Mouse (Mus musculus) stomach, postnatal 0 days (tissue): Measurements from ENCODE around the gene Xrn2. TPM values are rescaled to one million over a fixed set of nuclear protein-coding genes. Genes with fewer than 3 reads are reported as not detected.

Experiments used
- ATAC-seq: fragments of 200-750 bp; cut with Nextera tagmentation; 2 replicates; pipeline ENCODE4 v1.8.0; 2017; ENCODE audit not compliant: low FRiP score, low TSS enrichment
- DNase-seq: peaks from one replicate; pipeline ENCODE4 v3.0.0-alpha.2; 2016; ENCODE audit warnings: low spot score
- H3K27ac ChIP-seq: fragments of 300-500 bp; sonication (generic); replicated peaks from 2 replicates; pipeline ENCODE4 v1.5.1; 2014; ENCODE audit warnings: mild to moderate bottlenecking, control low read depth
- H3K27me3 ChIP-seq: fragments of 300-500 bp; sonication (generic); 2 replicates; pipeline ENCODE4 v1.6.1; 2014; ENCODE audit warnings: low read length; ENCODE audit not compliant: control insufficient read depth, insufficient read depth
- H3K36me3 ChIP-seq: fragments of 300-500 bp; sonication (generic); 2 replicates; pipeline ENCODE4 v1.6.1; 2014; ENCODE audit warnings: low read length, mixed read lengths; ENCODE audit not compliant: control insufficient read depth, insufficient read depth
- H3K4me1 ChIP-seq: fragments of 300-500 bp; sonication (generic); replicated peaks from 2 replicates; pipeline ENCODE4 v1.6.1; 2014; ENCODE audit warnings: antibody characterized with exemption; ENCODE audit not compliant: control insufficient read depth, insufficient read depth
- H3K4me2 ChIP-seq: fragments of 300-500 bp; sonication (generic); replicated peaks from 2 replicates; pipeline ENCODE4 v1.6.1; 2014; ENCODE audit warnings: low read depth, mild to moderate bottlenecking, control low read depth, moderate library complexity
- H3K4me3 ChIP-seq: fragments of 300-500 bp; sonication (generic); 2 replicates; pipeline ENCODE4 v1.5.1; 2014; ENCODE audit warnings: low read depth, low read length, control low read depth
- H3K9ac ChIP-seq: fragments of 300-500 bp; sonication (generic); 2 replicates; pipeline ENCODE4 v1.6.1; 2014; ENCODE audit warnings: mild to moderate bottlenecking, low read length, control low read depth, mixed read lengths
- H3K9me3 ChIP-seq: fragments of 300-500 bp; sonication (generic); 2 replicates; pipeline ENCODE4 v1.6.1; 2016; ENCODE audit warnings: low read length; ENCODE audit not compliant: control insufficient read depth
- CTCF ChIP-seq: IDR thresholded peaks from 2 replicates; pipeline ENCODE4 v1.5.1; 2016; ENCODE audit warnings: antibody characterized with exemption, low read depth, mild to moderate bottlenecking, moderate library complexity
- EP300 ChIP-seq: optimal IDR thresholded peaks from 2 replicates; pipeline ENCODE3; 2016; ENCODE audit warnings: antibody characterized with exemption
- WGBS: fragments of 180-500 bp; shearing (Covaris S2); extraction: QIAGEN DNeasy Blood & Tissue Kit; methylation state at CpG from one replicate; pipeline ENCODE4 v1.1.7; 2014; 5-methylcytosine and 5-hydroxymethylcytosine counted together
- polyA plus RNA-seq: library from polyadenylated mRNA; unstranded; fragments of >200 nt; fragmentation: Nextera tagmentation; extraction: Ambion mirVana; gene quantifications from 2 replicates; pipeline ENCODE4 v1.2.1, GENCODE M21; 2015

Xrn2 gene
- polyA plus RNA-seq, 1 experiment from 2014 or later = 37.8 TPM

DNA sequence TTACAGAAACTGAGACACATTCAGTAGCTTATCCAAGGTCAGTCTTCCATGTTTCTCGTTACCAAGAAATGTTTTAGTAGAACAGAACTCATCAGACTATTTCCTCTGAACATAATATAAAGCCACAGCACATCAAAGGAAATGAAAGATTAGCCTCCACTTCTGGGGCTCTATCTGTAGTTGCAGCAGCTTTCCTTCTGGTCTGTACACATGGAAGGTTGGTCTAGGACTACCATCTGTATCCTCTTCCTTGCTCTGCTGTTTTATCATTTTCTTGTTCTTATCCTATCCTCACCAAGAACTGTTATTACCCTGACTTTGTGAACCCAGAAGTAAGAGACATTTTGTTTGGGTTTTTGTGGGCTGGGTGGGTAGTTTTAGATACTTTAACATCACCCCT, 57.5 kb downstream of the Xrn2 start:
- no peak overlapping the region for H3K9ac ChIP-seq
- H3K27me3 ChIP-seq = no peaks in the 10 kb centered on the region
- 91% methylated on average over 1 of the region's 1 CpGs for WGBS
- DNase-seq (no peak), ATAC-seq (no peak)
- no peak for TF ChIP-seq CTCF
- TF ChIP-seq EP300 = no peak
- peaks cover 2% of the 10 kb centered on the region; the same call in 1 of the 2 replicates for H3K36me3 ChIP-seq
- no peaks in the 10 kb centered on the region for H3K4me1 ChIP-seq
- no peak overlapping the region for H3K4me3 ChIP-seq
- no peaks in the 10 kb centered on the region for H3K9me3 ChIP-seq
- no peak overlapping the region for H3K27ac ChIP-seq
- no peak overlapping the region for H3K4me2 ChIP-seq

- H3K4me1 ChIP-seq = no peaks in the 10 kb centered on the region
- ATAC-seq (no peak), DNase-seq (no peak)
- TF ChIP-seq EP300 = no peak
- TF ChIP-seq CTCF = no peak
- no peaks in the 10 kb centered on the region for H3K27me3 ChIP-seq
- 76% methylated on average over 2 of the region's 2 CpGs for WGBS
- no peak overlapping the region for H3K9ac ChIP-seq
- H3K27ac ChIP-seq = no peak overlapping the region
- H3K4me3 ChIP-seq = no peak overlapping the region
- H3K4me2 ChIP-seq = no peak overlapping the region
- no peaks in the 10 kb centered on the region for H3K36me3 ChIP-seq
- no peaks in the 10 kb centered on the region for H3K9me3 ChIP-seq
These were observed 61.2 kb downstream of the Xrn2 start for GRCm38 (mm10) chr2:147073962-147074361.

DNA sequence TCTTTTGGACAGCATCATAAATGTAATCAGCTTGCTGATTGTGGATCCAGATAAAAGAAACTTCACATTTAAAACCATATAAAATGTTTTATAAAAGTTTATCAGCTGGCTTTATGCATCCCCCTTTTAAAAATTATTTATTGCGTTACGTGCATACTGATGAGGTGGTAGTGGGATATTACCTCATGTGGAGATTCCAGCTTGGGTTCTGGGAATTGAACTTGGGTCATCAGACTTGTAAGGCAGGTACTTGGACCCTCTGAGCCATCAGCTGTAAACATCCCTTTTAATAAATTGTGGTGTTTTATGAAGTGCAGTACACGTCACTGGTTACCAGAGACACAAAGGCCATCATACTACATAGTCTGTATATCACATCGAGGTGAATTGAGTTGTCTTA, 61.6 kb downstream of the Xrn2 start:
- Histone ChIP-seq H3K36me3 (no peaks in the 10 kb centered on the region), H3K27ac (no peak overlapping the region), H3K27me3 (peaks cover 2% of the 10 kb centered on the region; the same call in 1 of the 2 replicates), H3K9ac (no peak overlapping the region), H3K9me3 (no peaks in the 10 kb centered on the region), H3K4me3 (no peak overlapping the region), H3K4me1 (no peaks in the 10 kb centered on the region), H3K4me2 (no peak overlapping the region)
- WGBS = 94% methylated on average over 4 of the region's 4 CpGs
- DNase-seq (no peak), ATAC-seq (no peak)
- TF ChIP-seq EP300 (no peak), CTCF (no peak)

DNA sequence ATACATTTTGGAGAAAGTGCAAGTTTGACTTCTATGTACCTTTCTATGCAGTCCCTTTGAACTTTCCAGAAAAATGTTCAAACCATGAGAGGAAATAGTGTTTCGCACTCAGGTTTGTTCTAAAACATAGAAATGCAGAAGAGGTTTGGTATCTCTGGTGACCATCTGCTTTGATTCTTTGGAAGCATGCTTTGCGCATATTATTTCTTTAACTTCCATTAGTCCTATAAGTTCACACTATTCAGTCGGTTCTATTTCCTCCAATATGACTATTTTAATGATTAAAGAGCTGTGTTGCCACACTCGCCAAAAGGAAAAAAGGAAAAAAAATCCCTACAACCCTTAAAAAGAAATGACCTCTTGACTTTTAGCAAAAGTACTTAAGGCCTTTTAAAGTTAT, 69.6 kb downstream of the Xrn2 start:
- no peaks in the 10 kb centered on the region for H3K36me3 ChIP-seq
- H3K9me3 ChIP-seq = no peaks in the 10 kb centered on the region
- H3K27ac ChIP-seq = no peak overlapping the region
- no peak for ATAC-seq
- H3K4me1 ChIP-seq = no peaks in the 10 kb centered on the region
- no peak for TF ChIP-seq EP300
- no peak for TF ChIP-seq CTCF
- no peak overlapping the region for H3K9ac ChIP-seq
- WGBS = 66% methylated on average over 4 of the region's 4 CpGs
- H3K27me3 ChIP-seq = peaks cover 11% of the 10 kb centered on the region
- no peak for DNase-seq
- H3K4me2 ChIP-seq = no peak overlapping the region
- no peak overlapping the region for H3K4me3 ChIP-seq

- no peak overlapping the region for H3K9ac ChIP-seq
- peak overlapping the region; percentile 20; the same call in 1 of the 2 replicates for H3K4me2 ChIP-seq
- DNase-seq = peak; percentile 30
- H3K9me3 ChIP-seq = no peaks in the 10 kb centered on the region
- H3K27ac ChIP-seq = no peak overlapping the region
- WGBS = 2% methylated on average over 68 of the region's 72 CpGs
- ATAC-seq = peak; percentile 57
- TF ChIP-seq EP300 (no peak), CTCF (no peak)
- peaks cover 11% of the 10 kb centered on the region for H3K27me3 ChIP-seq
- H3K4me1 ChIP-seq = no peaks in the 10 kb centered on the region
- peak overlapping the region; percentile 41 for H3K4me3 ChIP-seq
- H3K36me3 ChIP-seq = no peaks in the 10 kb centered on the region
These were observed 70.9 kb downstream of the Xrn2 start for GRCm38 (mm10) chr2:147083471-147084365.
